ENCODE assay signal across 12 mouse cellular contexts in the genomic region with DNA sequence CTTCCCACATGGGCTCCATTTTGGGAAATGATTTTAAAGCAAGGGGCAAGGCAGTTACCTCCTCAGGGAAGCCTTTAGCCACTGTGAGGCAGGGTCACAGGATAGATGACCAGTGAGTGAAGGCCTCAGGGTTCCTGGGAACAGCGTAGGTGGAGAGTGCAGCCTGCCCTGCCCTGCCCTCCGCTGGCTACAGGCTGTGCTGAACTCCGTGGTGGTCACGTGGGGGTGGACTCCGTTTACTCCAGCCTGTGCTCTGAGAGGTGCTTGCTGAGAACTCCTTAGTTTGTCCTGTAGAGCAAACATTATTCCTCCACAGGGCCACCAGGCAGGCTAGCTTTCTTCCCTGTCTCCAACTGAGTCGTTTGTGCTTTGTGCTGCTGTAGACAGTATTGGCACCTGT. TPM values are rescaled to one million over a fixed set of nuclear protein-coding genes. Genes with fewer than 3 reads are reported as not detected.
A peak's percentile ranks its signal among the peaks of the same experiment; 100 is the strongest.
DNase-seq lines count a peak whose midpoint lies in the region; ATAC-seq and TF ChIP-seq lines count a peak whose summit lies in the region.
"Had no signal": no experiment of that assay in that cellular context is flagged by ENCODE, and none has a peak within 500 bp of the region (broad histone marks: within the 10 kb centered on the region; RNA-seq: fewer than 3 reads in every experiment).

No protein-coding gene starts in this region.

- no peaks in the 10 kb centered on the region for H3K9me3 ChIP-seq in midbrain, embryonic 11.5 days (ENCODE audit: control insufficient read depth, low read length)
- H3K9me3 ChIP-seq in midbrain, embryonic 10.5 days (replicated peaks): no peaks in the 10 kb centered on the region
- H3K9me3 ChIP-seq in kidney, postnatal 0 days (replicated peaks; ENCODE audit: low read length): no peaks in the 10 kb centered on the region
- H3K9me3 ChIP-seq in stomach, embryonic 16.5 days (replicated peaks; ENCODE audit: control insufficient read depth, low read length): no peaks in the 10 kb centered on the region
- H3K9me3 ChIP-seq: midbrain, embryonic 12.5 days had no signal

- H3K27ac ChIP-seq in midbrain, embryonic 11.5 days (ENCODE audit: low read depth, low read length): no peak overlapping the region
- H3K27ac ChIP-seq in midbrain, embryonic 10.5 days (replicated peaks): no peak overlapping the region
- no peak overlapping the region for H3K27ac ChIP-seq in kidney, postnatal 0 days
- H3K27ac ChIP-seq in stomach, embryonic 16.5 days (ENCODE audit: low read length): no peak overlapping the region
- H3K27ac ChIP-seq: left cerebral cortex, adult 2 months; midbrain, embryonic 12.5 days had no signal

- no peaks in the 10 kb centered on the region; the same call in 1 of the 2 replicates for H3K4me1 ChIP-seq in midbrain, embryonic 11.5 days (ENCODE audit: control insufficient read depth, insufficient read depth, low read length)
- H3K4me1 ChIP-seq in midbrain, embryonic 10.5 days: peaks cover 17% of the 10 kb centered on the region
- 0 out of 2 replicates have a peak, but pooled peaks cover 3% of the 10 kb centered on the region for H3K4me1 ChIP-seq in kidney, postnatal 0 days (replicated peaks; ENCODE audit: insufficient read depth, low read length)
- H3K4me1 ChIP-seq in stomach, embryonic 16.5 days (ENCODE audit: control insufficient read depth, insufficient read depth, low read length): no peaks in the 10 kb centered on the region

- no peak overlapping the region for H3K9ac ChIP-seq in midbrain, embryonic 11.5 days (ENCODE audit: low read length)
- no peak overlapping the region for H3K9ac ChIP-seq in kidney, postnatal 0 days (ENCODE audit: low read depth, low read length)
- H3K9ac ChIP-seq in stomach, embryonic 16.5 days (ENCODE audit: low read length): no peak overlapping the region
- H3K9ac ChIP-seq: midbrain, embryonic 12.5 days had no signal

- no peak overlapping the region for H3K4me2 ChIP-seq in midbrain, embryonic 11.5 days
- H3K4me2 ChIP-seq in kidney, postnatal 0 days (ENCODE audit: low read length): no peak overlapping the region
- no peak overlapping the region for H3K4me2 ChIP-seq in stomach, embryonic 16.5 days (ENCODE audit: low read depth, low read length)

- WGBS in midbrain, embryonic 11.5 days: 13% methylated on average over 6 of the region's 6 CpGs
- WGBS in midbrain, embryonic 10.5 days: 15% methylated on average over 6 of the region's 6 CpGs
- 31% methylated on average over 6 of the region's 6 CpGs for WGBS in kidney, postnatal 0 days
- WGBS in stomach, embryonic 16.5 days: 29% methylated on average over 6 of the region's 6 CpGs

- peaks cover 19% of the 10 kb centered on the region for H3K27me3 ChIP-seq in midbrain, embryonic 11.5 days (ENCODE audit: control insufficient read depth, insufficient read depth, low read length)
- peaks cover 42% of the 10 kb centered on the region for H3K27me3 ChIP-seq in midbrain, embryonic 10.5 days (ENCODE audit: low read depth, poor library complexity, severe bottlenecking)
- 0 out of 2 replicates have a peak, but pooled peaks cover 4% of the 10 kb centered on the region for H3K27me3 ChIP-seq in kidney, postnatal 0 days (ENCODE audit: insufficient read depth, low read length)
- H3K27me3 ChIP-seq in stomach, embryonic 16.5 days (ENCODE audit: control insufficient read depth, insufficient read depth, low read length): peaks cover 16% of the 10 kb centered on the region; the same call in 1 of the 2 replicates

- peak; percentile 42; the same call in 1 of the 2 replicates for TF ChIP-seq CTCF in kidney, postnatal 0 days (IDR thresholded peaks at IDR 0.05; ENCODE audit: low read depth)

- H3K36me3 ChIP-seq in midbrain, embryonic 11.5 days (ENCODE audit: control insufficient read depth, insufficient read depth, low read length): no peaks in the 10 kb centered on the region
- no peaks in the 10 kb centered on the region for H3K36me3 ChIP-seq in midbrain, embryonic 10.5 days
- H3K36me3 ChIP-seq in kidney, postnatal 0 days (ENCODE audit: insufficient read depth, low read length): no peaks in the 10 kb centered on the region
- H3K36me3 ChIP-seq in stomach, embryonic 16.5 days (ENCODE audit: control insufficient read depth, insufficient read depth, low read length): no peaks in the 10 kb centered on the region
- H3K36me3 ChIP-seq: midbrain, embryonic 12.5 days had no signal

- H3K4me3 ChIP-seq in midbrain, embryonic 11.5 days (ENCODE audit: low read depth, low read length): no peak overlapping the region
- no peak overlapping the region for H3K4me3 ChIP-seq in midbrain, embryonic 10.5 days
- no peak overlapping the region for H3K4me3 ChIP-seq in kidney, postnatal 0 days (replicated peaks; ENCODE audit: low read depth, low read length)
- H3K4me3 ChIP-seq in stomach, embryonic 16.5 days (replicated peaks; ENCODE audit: low read length): no peak overlapping the region
- H3K4me3 ChIP-seq: left cerebral cortex, adult 2 months; midbrain, embryonic 12.5 days had no signal

- peak; percentile 27; the same call in 1 of the 2 replicates for ATAC-seq in midbrain, embryonic 11.5 days (ENCODE audit: low FRiP score)
- ATAC-seq in kidney, postnatal 0 days (replicated peaks; ENCODE audit: low FRiP score, low read depth): peak; percentile 47; the same call in 1 of the 2 replicates
- peak; percentile 54; the same call in 1 of the 2 replicates for ATAC-seq in stomach, embryonic 16.5 days (ENCODE audit: insufficient read depth, low FRiP score)

- DNase-seq in midbrain, embryonic 11.5 days (ENCODE audit: low spot score, missing footprints): no peak
- no peak for DNase-seq in midbrain, embryonic 10.5 days (ENCODE audit: low spot score)
- no peak for DNase-seq in kidney, postnatal 0 days (ENCODE audit: low spot score)
- DNase-seq in lung, adult 18-20 months: peak; percentile 69 to 79
- no peak for DNase-seq in adipocyte (ENCODE audit: low spot score)
- DNase-seq in cerebellum, adult 8-10 months: no peak
- no peak for DNase-seq in adrenal gland, adult (ENCODE audit: inconsistent age in 2 of 2, low spot score in 1 of 2)
- DNase-seq: gastrocnemius, postnatal 36 days had no signal

RNA-seq across cellular contexts. Expression of gene Slc34a2, which starts 10.1 kb away (rescaled TPM):
- not detected in 2 replicates for polyA plus RNA-seq in midbrain, embryonic 11.5 days (2014; fragmentation: Nextera tagmentation; extraction: Ambion mirVana)
- not detected in 2 replicates for polyA plus RNA-seq in midbrain, embryonic 10.5 days (2016; fragmentation: Nextera tagmentation; extraction: Ambion mirVana)
- 3.9 TPM in 2 replicates for polyA plus RNA-seq in kidney, postnatal 0 days (2015; fragmentation: Nextera tagmentation; extraction: Ambion mirVana)
- 2.5 and 3.3 TPM in 2 replicates for polyA plus RNA-seq in stomach, embryonic 16.5 days (2015; fragmentation: Nextera tagmentation; extraction: Ambion mirVana)
- polyA plus RNA-seq: hindbrain, embryonic 11.5 days; midbrain, embryonic 12.5 days had no signal

Comparison
In these comparisons a context has a peak if more than half of its experiments do, and no peak if none do; other contexts are left out.
1. DNase-seq: peak in lung, adult 18-20 months (2 of 2); none in midbrain, embryonic 11.5 days (single experiment), midbrain, embryonic 10.5 days (single experiment), kidney, postnatal 0 days (single experiment), adipocyte (single experiment), cerebellum, adult 8-10 months (single experiment) and adrenal gland, adult (0 of 2).
2. Peak in every context shown above with its lines, with median percentiles within 50 percentile points of each other: ATAC-seq.